Mouse (Mus musculus): ENCODE data around the gene Eps8.

Gene Eps8

GRCm38 (mm10) chr6:137608160-137608930 is 46.3 kb downstream of the Eps8 start:
- no peak for DNase-seq

DNA sequence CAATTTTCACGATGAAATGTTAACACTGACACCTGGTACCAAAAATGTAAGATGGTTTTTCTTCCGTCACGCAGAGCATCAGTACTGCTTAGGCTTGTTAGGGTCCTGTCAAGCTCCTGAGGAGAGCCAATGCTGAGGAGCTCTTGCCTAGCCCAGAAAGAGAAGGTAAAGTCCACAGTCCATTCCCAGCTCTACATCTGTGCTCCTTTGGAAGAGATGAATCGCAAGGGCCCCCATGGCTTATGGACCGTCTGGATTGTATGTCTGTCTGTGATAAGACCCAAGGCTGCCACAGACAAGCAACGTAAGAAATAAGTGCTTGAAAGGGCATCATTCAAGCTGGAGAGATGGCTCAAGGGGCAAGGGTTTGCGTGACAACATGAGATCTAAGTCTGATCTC is 48.1 kb downstream of the Eps8 start:
- DNase-seq, result no peak

DNA sequence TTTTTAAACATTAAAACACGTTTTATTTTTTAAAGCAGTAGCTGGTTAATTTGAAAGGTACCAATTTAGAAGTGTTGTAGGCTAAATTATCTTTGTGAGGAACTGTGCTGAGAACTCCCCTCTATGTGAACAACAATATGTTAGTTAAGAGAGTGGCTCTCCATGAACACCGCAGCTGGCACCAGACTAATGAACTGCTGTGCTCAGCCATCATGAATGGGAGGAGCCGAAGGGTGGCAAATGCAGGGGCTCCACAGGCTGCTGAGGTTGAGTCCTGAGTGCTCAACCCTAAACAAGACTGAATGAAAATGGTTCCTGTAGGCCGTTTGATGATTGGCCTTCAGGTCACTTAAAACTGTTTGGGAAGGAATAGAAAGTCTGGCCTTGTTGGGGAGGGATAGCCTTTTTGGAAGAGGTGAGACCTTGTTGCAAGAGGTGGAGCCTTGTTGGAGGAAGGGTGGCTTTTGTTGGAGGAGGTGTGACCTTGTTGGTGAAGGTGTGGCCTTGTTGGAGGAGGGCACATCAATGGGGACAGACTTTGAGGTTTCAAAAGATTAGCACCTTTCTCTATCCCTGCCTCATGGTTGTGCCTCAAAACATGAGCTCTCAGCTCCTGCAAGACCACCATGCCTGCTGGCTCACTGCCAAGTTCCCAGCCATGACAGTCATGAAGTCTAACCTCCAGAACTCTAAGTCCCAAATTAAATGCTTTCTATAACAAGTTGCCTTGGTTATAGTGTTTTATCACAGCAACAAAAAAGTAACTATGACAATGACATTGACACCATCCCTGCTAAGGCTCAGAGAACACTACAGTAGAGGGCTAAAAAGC is 50.0 kb downstream of the Eps8 start:
- peak; percentile 29 for DNase-seq

GRCm38 (mm10) chr6:137598306-137598705 is 56.4 kb downstream of the Eps8 start:
- DNase-seq, result no peak

DNA sequence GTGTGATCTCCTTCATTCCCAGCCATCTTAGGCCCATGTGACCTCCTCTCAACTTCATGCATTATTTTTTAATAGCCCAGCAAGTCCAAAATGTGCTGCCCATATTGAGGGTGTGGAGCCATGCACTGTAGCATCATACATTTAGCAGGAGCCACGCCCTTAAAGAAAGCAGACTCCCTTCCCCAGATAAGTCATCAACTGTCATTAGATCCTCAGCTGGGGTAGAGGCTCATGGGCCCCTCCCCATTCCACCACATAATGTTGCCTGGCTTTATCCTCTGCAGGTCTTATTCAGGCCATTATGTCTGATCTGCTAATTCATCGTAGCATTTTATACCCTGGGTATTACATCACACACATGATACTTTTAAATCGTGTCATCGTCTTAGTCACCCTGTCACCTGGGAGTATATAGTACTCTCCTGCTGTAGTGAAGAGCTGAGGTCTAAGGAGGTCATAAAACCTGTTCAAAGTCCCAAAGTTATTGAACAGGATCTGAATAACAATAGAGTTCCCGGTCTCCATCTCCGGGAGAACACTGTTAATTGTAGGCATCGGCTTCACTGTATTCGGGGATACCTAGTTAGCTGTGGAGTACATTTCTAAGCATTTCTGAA is 57.1 kb downstream of the Eps8 start:
- no peak for DNase-seq

DNA sequence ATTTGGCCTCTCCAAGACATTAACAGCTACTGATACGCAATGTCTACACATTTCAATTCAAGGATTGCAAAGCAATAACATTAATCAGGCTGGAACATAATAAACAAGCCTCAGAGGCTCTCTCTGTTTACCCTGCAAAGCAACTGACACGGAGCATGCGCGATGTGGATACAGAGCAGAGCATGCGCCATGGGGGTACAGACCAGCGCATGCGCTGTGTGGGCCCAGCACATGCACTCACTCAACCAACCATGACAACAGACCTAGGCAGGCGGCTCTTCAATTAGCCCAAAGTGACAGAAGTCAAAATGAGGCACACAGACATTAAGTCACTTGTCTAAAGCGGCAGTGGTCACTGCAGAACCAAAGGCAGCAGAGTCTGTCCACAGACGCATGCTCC is 62.1 kb downstream of the Eps8 start:
- no peak for DNase-seq

DNA sequence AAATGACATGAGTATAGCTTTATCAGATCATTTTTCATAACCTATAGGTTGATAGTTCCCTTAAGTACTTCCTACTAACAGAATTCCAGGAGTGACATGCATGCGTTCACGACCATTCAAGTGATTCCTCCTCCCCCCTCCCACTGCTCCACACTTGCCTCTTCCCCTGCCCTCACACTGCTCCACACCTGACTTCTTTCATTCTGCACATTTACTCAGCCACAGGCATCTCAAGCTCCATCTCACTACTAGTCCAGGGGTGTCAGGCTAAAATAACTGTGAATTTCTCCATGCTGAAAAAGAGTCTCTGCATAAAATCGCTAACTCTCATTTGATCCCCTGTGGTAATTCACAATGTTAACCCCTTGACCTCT is 65.4 kb downstream of the Eps8 start:
- DNase-seq, result no peak

DNA sequence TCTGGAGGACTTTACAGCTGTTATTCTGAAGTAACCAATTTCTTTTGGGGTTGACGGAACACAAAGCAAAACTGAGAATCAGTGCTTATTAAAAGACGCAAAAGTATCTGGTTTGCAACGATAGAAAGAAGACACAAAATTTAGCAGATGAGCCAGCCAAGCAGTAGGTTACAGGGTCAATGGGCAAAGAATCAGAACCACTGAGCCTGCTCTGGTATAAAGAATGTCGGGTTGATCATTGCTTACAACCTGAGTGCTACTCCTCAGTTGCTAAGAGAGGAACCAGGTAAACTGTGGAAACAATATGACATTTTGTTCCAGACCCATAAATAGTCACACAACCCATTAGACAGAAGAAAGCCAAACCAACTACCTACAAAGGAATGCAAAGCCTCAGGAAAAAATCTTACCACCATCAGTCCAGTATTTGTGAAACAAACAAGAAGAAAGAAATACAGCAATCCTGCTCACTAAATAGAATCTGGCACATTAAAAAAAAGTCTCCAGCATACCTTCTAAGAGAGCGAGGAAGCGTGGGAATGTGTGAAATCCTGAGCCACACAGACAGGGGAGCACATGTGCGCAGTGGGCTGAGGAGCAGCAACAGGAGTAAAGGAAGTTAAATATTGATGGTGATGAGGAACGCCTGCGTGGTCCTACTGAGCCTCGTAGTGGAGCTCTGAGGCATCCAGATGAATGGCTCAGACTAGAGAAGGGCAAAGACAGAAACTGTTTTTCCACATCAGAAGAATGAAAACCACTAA is 66.0 kb downstream of the Eps8 start:
- DNase-seq, result no peak

- no peak for DNase-seq
Observed at GRCm38 (mm10) chr6:137587866-137588265, 66.8 kb downstream of the Eps8 start.

- no peak for DNase-seq
Observed at GRCm38 (mm10) chr6:137585229-137585628, 69.4 kb downstream of the Eps8 start.

GRCm38 (mm10) chr6:137583056-137583455 is 71.6 kb downstream of the Eps8 start:
- no peak for DNase-seq

GRCm38 (mm10) chr6:137582207-137582889 is 72.3 kb downstream of the Eps8 start:
- DNase-seq, result no peak

DNA sequence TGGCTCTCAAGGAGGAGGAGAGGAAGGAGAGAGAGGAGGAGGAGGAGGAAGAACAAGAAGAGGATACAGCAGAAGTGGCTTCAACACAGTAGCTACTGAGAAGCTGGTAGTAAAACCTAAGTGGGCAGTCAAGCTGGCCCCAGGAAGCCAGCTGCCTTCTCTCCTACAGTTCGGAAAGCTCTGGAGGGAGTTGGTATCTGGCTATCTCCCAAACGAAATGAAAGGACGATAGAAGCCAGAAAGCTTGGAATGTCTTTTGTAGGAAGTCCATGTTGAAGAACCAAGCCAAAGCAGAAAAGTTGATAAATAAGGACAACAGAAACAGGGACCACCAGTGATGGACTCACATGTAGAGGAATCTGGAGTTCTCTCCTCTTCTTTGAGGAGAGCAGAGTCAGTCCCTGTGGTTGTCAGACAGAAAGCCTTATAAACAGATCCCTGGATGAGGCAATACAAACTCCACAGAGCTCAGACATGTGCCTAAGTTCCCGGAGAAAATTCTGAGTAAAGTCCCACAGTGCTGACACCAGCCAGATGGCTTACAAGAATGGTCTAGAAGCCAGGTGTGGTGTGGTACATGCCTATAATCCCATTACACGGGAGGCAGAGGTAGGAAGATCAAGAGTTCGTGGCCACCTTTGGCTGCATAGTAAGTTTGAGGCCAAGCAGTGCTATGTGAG is 73.2 kb downstream of the Eps8 start:
- DNase-seq, result no peak

- no peak for DNase-seq
Observed at GRCm38 (mm10) chr6:137580503-137580902, 74.2 kb downstream of the Eps8 start.

GRCm38 (mm10) chr6:137576670-137577371 is 77.9 kb downstream of the Eps8 start:
- DNase-seq, result no peak

DNA sequence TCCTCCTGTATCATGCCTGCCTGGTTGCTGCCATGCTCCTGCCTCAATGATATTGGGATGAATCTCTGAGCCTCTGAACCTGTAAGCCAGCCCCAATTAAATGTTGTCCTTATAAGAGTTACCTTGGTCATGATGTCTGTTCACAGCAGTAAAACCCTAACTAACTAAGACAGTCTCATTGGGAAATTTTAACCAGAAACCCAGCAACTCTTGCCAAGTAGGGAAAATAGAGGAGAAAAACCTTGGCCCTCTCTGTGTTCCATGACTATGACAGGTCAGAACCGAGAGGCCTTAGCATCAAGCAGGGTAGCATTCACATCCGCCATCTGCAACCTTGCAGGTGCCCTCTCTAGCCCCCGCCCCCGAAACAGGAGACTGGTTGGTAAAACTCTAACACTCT is 78.6 kb downstream of the Eps8 start:
- DNase-seq, result no peak

GRCm38 (mm10) chr6:137573897-137574296 is 80.8 kb downstream of the Eps8 start:
- no peak for DNase-seq

DNA sequence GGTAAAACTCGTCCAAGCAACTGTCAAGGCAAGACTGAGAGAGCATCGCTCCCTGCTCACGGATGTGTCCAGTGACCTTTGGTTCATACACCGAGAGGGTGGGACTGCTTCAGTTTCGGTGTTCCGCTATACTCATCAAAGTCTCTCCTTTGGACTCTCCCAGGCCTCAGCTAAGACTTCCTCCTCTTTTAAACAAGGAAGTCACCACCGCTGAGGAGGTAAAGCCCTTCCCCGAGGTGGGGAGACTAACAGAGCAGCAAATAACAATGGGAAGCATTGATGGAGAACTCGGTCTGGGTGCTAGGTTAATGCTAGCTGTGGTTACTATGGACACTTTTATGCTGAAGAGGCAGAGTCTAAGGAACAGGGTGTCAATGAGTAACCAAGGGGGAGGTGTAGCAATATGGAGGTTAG is 84.0 kb downstream of the Eps8 start:
- DNase-seq, result no peak

- no peak for DNase-seq
Observed at GRCm38 (mm10) chr6:137570019-137570418, 84.7 kb downstream of the Eps8 start.

- DNase-seq, result no peak
Observed at GRCm38 (mm10) chr6:137569071-137569470, 85.6 kb downstream of the Eps8 start.

DNA sequence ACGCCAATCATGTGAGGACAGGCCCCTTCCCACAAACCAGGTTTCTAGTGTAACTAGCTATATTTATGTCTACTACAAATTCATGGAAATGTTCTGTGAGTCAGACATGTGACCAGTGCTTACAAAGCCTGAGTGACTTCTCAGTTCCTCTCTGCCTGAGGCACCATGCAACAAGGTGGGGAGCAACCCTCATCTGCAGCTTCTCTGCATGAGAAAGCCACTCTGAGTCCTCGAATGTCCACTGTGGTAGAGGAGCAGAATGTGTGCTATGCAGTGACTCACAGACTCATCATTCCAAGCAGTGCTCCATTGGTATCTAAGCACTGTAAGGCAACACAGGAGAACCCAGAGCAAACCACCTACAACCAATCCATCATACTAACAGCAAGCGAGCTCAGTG is 88.8 kb downstream of the Eps8 start:
- DNase-seq, result no peak
